Mouse (Mus musculus): Measurements from ENCODE around the gene Tmem44.

- TF ChIP-seq CTCF (IDR thresholded peaks at IDR 0.05; ENCODE audit: low read depth, low read length) (no peak), POLR2A (IDR thresholded peaks at IDR 0.05; ENCODE audit: extremely low read depth, insufficient read depth, low read length) (no peak)
These were observed 74.8 kb downstream of the Tmem44 start for GRCm38 (mm10) chr16:30475633-30476461.

Measured in liver, adult 2 months (tissue).